30 mouse cellular contexts compared by ENCODE assay signal in genomic region chr10:60158144-60158543, GRCm38 (mm10). TPM values are rescaled to one million over a fixed set of nuclear protein-coding genes. Genes with fewer than 3 reads are reported as not detected.
"Had no signal": no experiment of that assay in that cellular context is flagged by ENCODE, and none has a peak within 500 bp of the region (broad histone marks: within the 10 kb centered on the region; RNA-seq: fewer than 3 reads in every experiment).

No protein-coding gene starts in this region.

- H3K9me3 ChIP-seq: limb, embryonic 10.5 days; limb, embryonic 12.5 days; limb, embryonic 13.5 days; limb, embryonic 15.5 days; liver, embryonic 12.5 days; liver, embryonic 13.5 days; liver, embryonic 15.5 days; lung, embryonic 15.5 days; midbrain, embryonic 12.5 days; midbrain, embryonic 13.5 days; midbrain, embryonic 15.5 days had no signal

- H3K27me3 ChIP-seq: limb, embryonic 12.5 days; limb, embryonic 13.5 days; limb, embryonic 15.5 days; liver, embryonic 13.5 days; liver, embryonic 15.5 days; lung, embryonic 15.5 days; midbrain, embryonic 12.5 days; midbrain, embryonic 13.5 days; midbrain, embryonic 15.5 days had no signal

- H3K4me1 ChIP-seq: limb, embryonic 10.5 days; limb, embryonic 12.5 days; limb, embryonic 13.5 days; limb, embryonic 15.5 days; liver, embryonic 12.5 days; liver, embryonic 13.5 days; liver, embryonic 15.5 days; lung, embryonic 15.5 days; megakaryocyte, embryonic 14.5 days; midbrain, embryonic 12.5 days; midbrain, embryonic 13.5 days; midbrain, embryonic 15.5 days had no signal

- H3K27ac ChIP-seq: left cerebral cortex, adult 2 months; limb, embryonic 10.5 days; limb, embryonic 12.5 days; limb, embryonic 13.5 days; limb, embryonic 15.5 days; liver, embryonic 12.5 days; liver, embryonic 13.5 days; liver, embryonic 14.5 days; liver, embryonic 15.5 days; lung, embryonic 15.5 days; macrophage; midbrain, embryonic 12.5 days; midbrain, embryonic 13.5 days; midbrain, embryonic 15.5 days had no signal

- H3K4me2 ChIP-seq: limb, embryonic 12.5 days; limb, embryonic 13.5 days; limb, embryonic 15.5 days; liver, embryonic 11.5 days; liver, embryonic 12.5 days; liver, embryonic 13.5 days; liver, embryonic 15.5 days; lung, embryonic 14.5 days; lung, embryonic 15.5 days; midbrain, embryonic 12.5 days; midbrain, embryonic 13.5 days; midbrain, embryonic 15.5 days had no signal

- H3K36me3 ChIP-seq: limb, embryonic 10.5 days; limb, embryonic 12.5 days; limb, embryonic 13.5 days; limb, embryonic 15.5 days; liver, embryonic 12.5 days; liver, embryonic 13.5 days; liver, embryonic 15.5 days; lung, embryonic 15.5 days; midbrain, embryonic 12.5 days; midbrain, embryonic 13.5 days; midbrain, embryonic 15.5 days had no signal

- ATAC-seq: liver, embryonic 12.5 days; liver, postnatal 0 days; lung, postnatal 0 days; midbrain, embryonic 13.5 days; midbrain, embryonic 15.5 days; midbrain, embryonic 16.5 days had no signal

- H3K9ac ChIP-seq: limb, embryonic 12.5 days; limb, embryonic 13.5 days; limb, embryonic 15.5 days; liver, embryonic 12.5 days; liver, embryonic 13.5 days; liver, embryonic 14.5 days; liver, embryonic 15.5 days; liver, postnatal 0 days; lung, embryonic 14.5 days; lung, embryonic 15.5 days; midbrain, embryonic 12.5 days; midbrain, embryonic 13.5 days; midbrain, embryonic 15.5 days had no signal

- H3K4me3 ChIP-seq: left cerebral cortex, adult 2 months; limb, embryonic 10.5 days; limb, embryonic 12.5 days; limb, embryonic 13.5 days; limb, embryonic 15.5 days; liver, embryonic 12.5 days; liver, embryonic 13.5 days; liver, embryonic 15.5 days; lung, embryonic 15.5 days; midbrain, embryonic 12.5 days; midbrain, embryonic 13.5 days; midbrain, embryonic 15.5 days; myocyte had no signal

- DNase-seq: left cerebral cortex, postnatal 4 days; liver; liver, embryonic 13.5 days; liver, postnatal 0 days; lung, adult 18-20 months; lung, adult 2 months; lung, embryonic 14.5 days; lung, postnatal 10 days; lung, postnatal 14 days; lung, postnatal 36 days; lung, postnatal 4 days; midbrain, embryonic 14.5 days had no signal

RNA-seq across cellular contexts. Expression of gene Spock2, which starts 52.1 kb away (rescaled TPM):
- polyA plus RNA-seq: macrophage had no signal
